Comparison of ENCODE assay signal across 8 mouse cellular contexts in genomic region chr4:120730574-120730973, GRCm38 (mm10). TPM values are rescaled to one million over a fixed set of nuclear protein-coding genes. Genes with fewer than 3 reads are reported as not detected.
DNase-seq lines count a peak whose midpoint lies in the region; ATAC-seq and TF ChIP-seq lines count a peak whose summit lies in the region.

No protein-coding gene starts in this region.

- no peak overlapping the region for H3K9ac ChIP-seq in neural tube, embryonic 12.5 days

- H3K4me1 ChIP-seq in erythroblast, embryonic 14.5 days (ENCODE audit: control insufficient read depth): peaks cover 22% of the 10 kb centered on the region
- peaks cover 37% of the 10 kb centered on the region for H3K4me1 ChIP-seq in limb, embryonic 10.5 days
- H3K4me1 ChIP-seq in neural tube, embryonic 12.5 days: peaks cover 11% of the 10 kb centered on the region

- no peak overlapping the region for H3K27ac ChIP-seq in left cerebral cortex, adult 2 months
- no peak overlapping the region; the same call in 1 of the 2 replicates for H3K27ac ChIP-seq in limb, embryonic 10.5 days
- no peak overlapping the region for H3K27ac ChIP-seq in neural tube, embryonic 12.5 days

- no peaks in the 10 kb centered on the region for H3K9me3 ChIP-seq in erythroblast, embryonic 14.5 days (ENCODE audit: control insufficient read depth, low read length)
- no peaks in the 10 kb centered on the region for H3K9me3 ChIP-seq in limb, embryonic 10.5 days (replicated peaks)
- H3K9me3 ChIP-seq in neural tube, embryonic 12.5 days: no peaks in the 10 kb centered on the region

- H3K36me3 ChIP-seq in erythroblast, embryonic 14.5 days (ENCODE audit: control insufficient read depth): no peaks in the 10 kb centered on the region
- H3K36me3 ChIP-seq in limb, embryonic 10.5 days: no peaks in the 10 kb centered on the region
- no peaks in the 10 kb centered on the region for H3K36me3 ChIP-seq in neural tube, embryonic 12.5 days

- peaks cover 87% of the 10 kb centered on the region for H3K27me3 ChIP-seq in erythroblast, embryonic 14.5 days (ENCODE audit: control insufficient read depth)
- H3K27me3 ChIP-seq in limb, embryonic 10.5 days (ENCODE audit: low read depth, poor library complexity, severe bottlenecking): peaks cover 43% of the 10 kb centered on the region
- H3K27me3 ChIP-seq in neural tube, embryonic 12.5 days (replicated peaks): peaks cover 24% of the 10 kb centered on the region

- H3K4me3 ChIP-seq in left cerebral cortex, adult 2 months: peak overlapping the region; percentile 57
- H3K4me3 ChIP-seq in erythroblast, embryonic 14.5 days (replicated peaks): peak overlapping the region; percentile 73
- peak overlapping the region; percentile 59 for H3K4me3 ChIP-seq in limb, embryonic 10.5 days
- H3K4me3 ChIP-seq in neural tube, embryonic 12.5 days: peak overlapping the region; percentile 49; the same call in 1 of the 2 replicates

- DNase-seq in left cerebral cortex, adult 2 months (ENCODE audit: extremely low spot score in 1 of 2, low spot score in 2 of 2): no peak
- DNase-seq in left cerebral cortex, postnatal 14 days (ENCODE audit: low spot score in 2 of 2): no peak
- no peak for DNase-seq in limb, embryonic 10.5 days (ENCODE audit: low spot score)
- DNase-seq in left cerebral cortex, postnatal 4 days: no peak
- no peak for DNase-seq in left cerebral cortex, postnatal 25 days (ENCODE audit: low spot score in 2 of 2)
- DNase-seq in ovary, postnatal 36 days (ENCODE audit: low spot score): no peak

- ATAC-seq in neural tube, embryonic 12.5 days (ENCODE audit: low FRiP score, low read depth): 0 out of 2 replicates have a peak, but pooled peaks have one; percentile 5

- H3K4me2 ChIP-seq in neural tube, embryonic 12.5 days (replicated peaks): peak overlapping the region; percentile 89

- intact Hi-C loops in left cerebral cortex, adult 2 months (cut with DNase I): no loop called here
- intact Hi-C loops in left cerebral cortex, postnatal 14 days (cut with DNase I): no loop called here
- intact Hi-C loops in left cerebral cortex, postnatal 4 days (cut with DNase I): no loop called here
- intact Hi-C loops in left cerebral cortex, postnatal 25 days (cut with DNase I): no loop called here

- 25% methylated on average over 6 of the region's 6 CpGs for WGBS in limb, embryonic 10.5 days
- WGBS in neural tube, embryonic 12.5 days: 33% methylated on average over 6 of the region's 6 CpGs

- no peak for TF ChIP-seq CTCF in left cerebral cortex, adult 2 months (IDR thresholded peaks at IDR 0.05)

RNA-seq across cellular contexts. Expression of gene Kcnq4, which starts 17.8 kb away (rescaled TPM):
- total RNA-seq in left cerebral cortex, adult 2 months (2021): 1 to 10 TPM; 6.9 to 7.5 TPM
- 1 to 10 TPM; 8.5 to 9.0 TPM for total RNA-seq in left cerebral cortex, postnatal 14 days (2021)
- not detected in 2 replicates for polyA plus RNA-seq in erythroblast, embryonic 14.5 days (2012)
- 3.0 and 6.9 TPM in 2 replicates for polyA plus RNA-seq in limb, embryonic 10.5 days (2016; fragmentation: Nextera tagmentation; extraction: Ambion mirVana)
- polyA plus RNA-seq in neural tube, embryonic 12.5 days (2016; fragmentation: Nextera tagmentation; extraction: Ambion mirVana): 4.2 and 5.0 TPM in 2 replicates
- total RNA-seq in left cerebral cortex, postnatal 4 days (2021): 10 to 100 TPM; 19.6 to 21.1 TPM
- total RNA-seq in left cerebral cortex, postnatal 25 days (2021): 1 to 10 TPM; 7.4 to 8.5 TPM
